Mouse (Mus musculus): ENCODE measurements at regions not wholly inside any gene's neighbourhood (a gene's known extent, or its start where the extent isn't known, plus 50 kb on each side); places are given as distances from the start of the nearest gene placed in this dataset.

DNA sequence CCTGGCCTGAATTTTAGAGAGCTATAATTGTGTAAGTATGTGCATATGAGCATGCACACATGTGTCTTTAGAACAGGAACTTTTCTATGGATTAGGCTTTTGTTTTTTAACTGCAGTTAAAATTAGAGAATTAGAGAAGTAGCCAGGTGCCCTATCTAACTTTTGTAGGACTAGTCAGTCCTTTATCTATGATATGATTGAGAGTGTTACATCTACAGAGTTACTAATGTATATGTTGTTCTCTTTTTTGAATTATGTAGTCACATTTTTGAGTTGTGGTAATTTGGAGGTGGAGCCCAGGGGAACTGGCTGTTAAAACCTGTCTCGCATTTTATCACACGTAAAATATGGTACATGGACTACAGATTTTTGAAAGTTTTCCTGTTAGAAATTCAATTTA lies 138.4 kb downstream of the Tmem161b start:
- Histone ChIP-seq H3K4me2 (ENCODE audit: low read depth) (no peak overlapping the region), H3ac (ENCODE audit: control insufficient read depth, insufficient read length) (no peak overlapping the region), H3K36me3 (ENCODE audit: control insufficient read depth, insufficient read depth) (no peaks in the 10 kb centered on the region), H3K27me3 (ENCODE audit: control insufficient read depth, insufficient read depth, insufficient read length) (no peaks in the 10 kb centered on the region), H3K79me2 (ENCODE audit: control insufficient read depth, insufficient read depth) (no peaks in the 10 kb centered on the region), H3K4me3 (no peak overlapping the region)
- TF ChIP-seq E2F4 (IDR thresholded peaks at IDR 0.05; ENCODE audit: insufficient read depth) = no peak
- no peak for TF ChIP-seq USF1 (IDR thresholded peaks at IDR 0.05; ENCODE audit: low read depth)
- no peak for TF ChIP-seq CEBPB (IDR thresholded peaks at IDR 0.05; ENCODE audit: insufficient read depth, poor library complexity, severe bottlenecking)
- TF ChIP-seq MYOD1 (IDR thresholded peaks at IDR 0.05; ENCODE audit: control insufficient read depth in 1 of 3, insufficient read length in 2 of 3, low read depth in 2 of 3) = no peak
- TF ChIP-seq TCF12 (IDR thresholded peaks at IDR 0.05; ENCODE audit: insufficient read depth, poor library complexity, severe bottlenecking) = no peak
- TF ChIP-seq POLR2AphosphoS2 (IDR thresholded peaks at IDR 0.05; ENCODE audit: insufficient read length, low read depth) = no peak
- no peak for TF ChIP-seq REST (IDR thresholded peaks at IDR 0.05; ENCODE audit: insufficient read depth, insufficient read length)
- no peak for TF ChIP-seq MYOG (IDR thresholded peaks at IDR 0.05; ENCODE audit: control insufficient read depth in 1 of 3, insufficient read depth in 1 of 3, insufficient read length in 2 of 3, low read depth in 2 of 3)
- TF ChIP-seq SRF (IDR thresholded peaks at IDR 0.05; ENCODE audit: control insufficient read depth, insufficient read length, low read depth) = no peak
- TF ChIP-seq TCF3 (IDR thresholded peaks at IDR 0.05; ENCODE audit: insufficient read length, low read depth) = no peak

DNA sequence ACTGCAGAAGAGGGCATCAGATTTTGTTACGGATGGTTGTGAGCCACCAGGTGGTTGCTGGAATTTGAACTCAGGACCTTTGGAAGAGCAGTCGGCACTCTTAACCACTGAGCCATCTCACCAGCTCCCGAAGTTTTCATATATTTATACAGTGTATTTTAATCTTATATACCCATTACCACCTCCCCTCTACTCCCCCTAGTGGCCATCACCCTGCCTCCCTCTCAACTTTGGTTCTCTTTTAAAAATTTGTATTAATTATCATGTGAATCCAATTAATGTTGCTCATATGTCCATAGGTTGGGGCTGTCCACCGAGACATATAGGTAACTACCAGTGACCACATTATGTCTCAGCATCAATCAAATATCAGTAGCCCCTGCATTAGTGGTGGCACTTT lies 142.0 kb downstream of the Tmem161b start:
- H3K4me2 ChIP-seq (ENCODE audit: low read depth) = no peak overlapping the region
- H3K79me2 ChIP-seq (ENCODE audit: control insufficient read depth, insufficient read depth) = no peaks in the 10 kb centered on the region
- H3K27me3 ChIP-seq (ENCODE audit: control insufficient read depth, insufficient read depth, insufficient read length) = no peaks in the 10 kb centered on the region
- no peak for TF ChIP-seq SRF (IDR thresholded peaks at IDR 0.05; ENCODE audit: control insufficient read depth, insufficient read length, low read depth)
- no peak for TF ChIP-seq TCF12 (IDR thresholded peaks at IDR 0.05; ENCODE audit: insufficient read depth, poor library complexity, severe bottlenecking)
- no peak for TF ChIP-seq POLR2A (IDR thresholded peaks at IDR 0.05; ENCODE audit: insufficient read length, low read depth)
- no peak for TF ChIP-seq E2F4 (IDR thresholded peaks at IDR 0.05; ENCODE audit: insufficient read depth)
- no peak for TF ChIP-seq MYOG (IDR thresholded peaks at IDR 0.05; ENCODE audit: control insufficient read depth in 1 of 3, insufficient read depth in 1 of 3, insufficient read length in 2 of 3, low read depth in 2 of 3)
- no peak for TF ChIP-seq TCF3 (IDR thresholded peaks at IDR 0.05; ENCODE audit: insufficient read length, low read depth)
- no peak for TF ChIP-seq USF1 (IDR thresholded peaks at IDR 0.05; ENCODE audit: low read depth)
- TF ChIP-seq POLR2AphosphoS2 (IDR thresholded peaks at IDR 0.05; ENCODE audit: insufficient read length, low read depth) = no peak
- no peak for TF ChIP-seq MAX (IDR thresholded peaks at IDR 0.05; ENCODE audit: low read depth)
- H3ac ChIP-seq (ENCODE audit: control insufficient read depth, insufficient read length) = no peak overlapping the region
- H3K36me3 ChIP-seq (ENCODE audit: control insufficient read depth, insufficient read depth) = no peaks in the 10 kb centered on the region
- H3K4me3 ChIP-seq = no peak overlapping the region

DNA sequence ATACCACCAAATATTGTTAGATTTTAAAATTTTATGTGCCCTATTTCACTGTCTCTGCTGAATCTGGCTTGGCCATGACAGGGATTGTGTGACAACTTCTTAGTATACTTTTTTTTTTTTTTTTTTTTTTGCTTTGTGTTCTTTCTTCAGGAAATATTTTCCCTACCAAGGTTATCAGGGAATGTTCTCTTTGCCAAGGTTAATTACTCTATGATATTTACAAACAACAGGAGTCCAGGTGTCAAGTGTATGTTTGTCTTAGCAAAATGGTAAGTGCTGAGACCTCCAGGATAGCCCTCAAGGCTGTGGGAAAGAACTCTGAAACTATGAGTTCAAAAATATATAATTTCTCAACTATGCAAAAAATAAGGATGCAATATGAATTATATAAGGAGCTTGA lies 143.4 kb downstream of the Tmem161b start:
- Histone ChIP-seq H3ac (ENCODE audit: control insufficient read depth, insufficient read length) (no peak overlapping the region), H3K4me2 (ENCODE audit: low read depth) (no peak overlapping the region), H3K79me2 (ENCODE audit: control insufficient read depth, insufficient read depth) (no peaks in the 10 kb centered on the region), H3K36me3 (ENCODE audit: control insufficient read depth, insufficient read depth) (no peaks in the 10 kb centered on the region), H3K4me3 (no peak overlapping the region), H3K27me3 (ENCODE audit: control insufficient read depth, insufficient read depth, insufficient read length) (no peaks in the 10 kb centered on the region)
- TF ChIP-seq POLR2AphosphoS2 (IDR thresholded peaks at IDR 0.05; ENCODE audit: insufficient read length, low read depth) (no peak), E2F4 (IDR thresholded peaks at IDR 0.05; ENCODE audit: insufficient read depth) (no peak), CEBPB (IDR thresholded peaks at IDR 0.05; ENCODE audit: insufficient read depth, poor library complexity, severe bottlenecking) (no peak), POLR2A (IDR thresholded peaks at IDR 0.05; ENCODE audit: insufficient read length, low read depth) (no peak), TCF3 (IDR thresholded peaks at IDR 0.05; ENCODE audit: insufficient read length, low read depth) (no peak), USF1 (IDR thresholded peaks at IDR 0.05; ENCODE audit: low read depth) (no peak), MAX (IDR thresholded peaks at IDR 0.05; ENCODE audit: low read depth) (no peak), TCF12 (IDR thresholded peaks at IDR 0.05; ENCODE audit: insufficient read depth, poor library complexity, severe bottlenecking) (no peak), SRF (IDR thresholded peaks at IDR 0.05; ENCODE audit: control insufficient read depth, insufficient read length, low read depth) (no peak), REST (IDR thresholded peaks at IDR 0.05; ENCODE audit: insufficient read depth, insufficient read length) (no peak), MYOG (IDR thresholded peaks at IDR 0.05; ENCODE audit: control insufficient read depth in 1 of 3, insufficient read depth in 1 of 3, insufficient read length in 2 of 3, low read depth in 2 of 3) (no peak), MYOD1 (IDR thresholded peaks at IDR 0.05; ENCODE audit: control insufficient read depth in 1 of 3, insufficient read length in 2 of 3, low read depth in 2 of 3) (no peak)

DNA sequence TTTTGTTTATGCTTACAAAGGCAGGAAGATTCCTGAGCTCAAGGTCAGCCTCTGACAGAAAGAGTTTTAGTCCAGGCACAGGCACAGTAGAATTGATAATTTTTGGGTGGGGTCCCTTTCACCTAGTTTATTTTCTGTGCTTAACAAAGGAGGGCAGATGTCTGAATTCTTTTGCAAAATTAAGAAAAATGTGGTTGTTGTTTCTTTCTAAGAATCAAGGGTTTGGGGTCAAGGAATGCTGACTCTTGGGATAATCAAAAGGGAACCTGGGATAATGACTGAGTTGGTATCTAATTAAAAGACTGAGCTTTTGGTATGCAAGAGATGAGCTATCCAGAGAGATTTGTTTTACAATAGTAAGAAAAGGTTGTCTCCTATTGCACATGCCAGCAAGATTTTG lies 143.9 kb downstream of the Tmem161b start:
- Histone ChIP-seq H3K36me3 (ENCODE audit: control insufficient read depth, insufficient read depth) (no peaks in the 10 kb centered on the region), H3K4me3 (no peak overlapping the region), H3K79me2 (ENCODE audit: control insufficient read depth, insufficient read depth) (no peaks in the 10 kb centered on the region), H3K4me2 (ENCODE audit: low read depth) (no peak overlapping the region), H3K27me3 (ENCODE audit: control insufficient read depth, insufficient read depth, insufficient read length) (no peaks in the 10 kb centered on the region), H3ac (ENCODE audit: control insufficient read depth, insufficient read length) (no peak overlapping the region)
- TF ChIP-seq E2F4 (IDR thresholded peaks at IDR 0.05; ENCODE audit: insufficient read depth) (no peak), CEBPB (IDR thresholded peaks at IDR 0.05; ENCODE audit: insufficient read depth, poor library complexity, severe bottlenecking) (no peak), REST (IDR thresholded peaks at IDR 0.05; ENCODE audit: insufficient read depth, insufficient read length) (no peak), TCF12 (IDR thresholded peaks at IDR 0.05; ENCODE audit: insufficient read depth, poor library complexity, severe bottlenecking) (no peak), SRF (IDR thresholded peaks at IDR 0.05; ENCODE audit: control insufficient read depth, insufficient read length, low read depth) (no peak), MYOG (IDR thresholded peaks at IDR 0.05; ENCODE audit: control insufficient read depth in 1 of 3, insufficient read depth in 1 of 3, insufficient read length in 2 of 3, low read depth in 2 of 3) (no peak), USF1 (IDR thresholded peaks at IDR 0.05; ENCODE audit: low read depth) (no peak), MAX (IDR thresholded peaks at IDR 0.05; ENCODE audit: low read depth) (no peak), MYOD1 (IDR thresholded peaks at IDR 0.05; ENCODE audit: control insufficient read depth in 1 of 3, insufficient read length in 2 of 3, low read depth in 2 of 3) (no peak), POLR2A (IDR thresholded peaks at IDR 0.05; ENCODE audit: insufficient read length, low read depth) (no peak), POLR2AphosphoS2 (IDR thresholded peaks at IDR 0.05; ENCODE audit: insufficient read length, low read depth) (no peak), TCF3 (IDR thresholded peaks at IDR 0.05; ENCODE audit: insufficient read length, low read depth) (no peak)
